Mouse (Mus musculus) intestine, postnatal 0 days (tissue): ENCODE measurements around the gene Acr. TPM values are rescaled to one million over a fixed set of nuclear protein-coding genes. Genes with fewer than 3 reads are reported as not detected.
A peak's percentile ranks its signal among the peaks of the same experiment; 100 is the strongest.

Experiments used
- ATAC-seq: fragments of 200-750 bp; cut with Nextera tagmentation; 2 replicates; pipeline ENCODE4 v1.8.0; 2017; ENCODE audit warnings: mild to moderate bottlenecking, moderate TSS enrichment, moderate library complexity
- H3K27ac ChIP-seq: fragments of 300-500 bp; sonication (generic); 2 replicates; pipeline ENCODE4 v1.5.1; 2014; ENCODE audit warnings: mild to moderate bottlenecking, low read depth, low read length, moderate library complexity
- H3K27me3 ChIP-seq: fragments of 300-500 bp; sonication (generic); replicated peaks from 2 replicates; pipeline ENCODE4 v1.6.1; 2014; ENCODE audit warnings: low read length, mixed read lengths; ENCODE audit not compliant: control insufficient read depth, insufficient read depth
- H3K36me3 ChIP-seq: fragments of 300-500 bp; sonication (generic); 2 replicates; pipeline ENCODE4 v1.6.1; 2014; ENCODE audit warnings: mild to moderate bottlenecking, moderate library complexity; ENCODE audit not compliant: control insufficient read depth, insufficient read depth
- H3K4me1 ChIP-seq: fragments of 300-500 bp; sonication (generic); replicated peaks from 2 replicates; pipeline ENCODE4 v1.6.1; 2014; ENCODE audit warnings: antibody characterized with exemption, low read length, mixed read lengths; ENCODE audit not compliant: control insufficient read depth, insufficient read depth
- H3K4me2 ChIP-seq: fragments of 300-500 bp; sonication (generic); replicated peaks from 2 replicates; pipeline ENCODE4 v1.6.1; 2014; ENCODE audit warnings: low read depth, mild to moderate bottlenecking, moderate library complexity
- H3K4me3 ChIP-seq: fragments of 300-500 bp; sonication (generic); 2 replicates; pipeline ENCODE4 v1.5.1; 2014; ENCODE audit warnings: low read depth, low read length
- H3K9ac ChIP-seq: fragments of 300-500 bp; sonication (generic); 2 replicates; pipeline ENCODE4 v1.6.1; 2014; ENCODE audit warnings: mild to moderate bottlenecking, low read depth, low read length
- H3K9me3 ChIP-seq: fragments of 300-500 bp; sonication (generic); 2 replicates; pipeline ENCODE4 v1.6.1; 2016; ENCODE audit warnings: mixed run types; ENCODE audit not compliant: control insufficient read depth
- CTCF ChIP-seq: sonication (generic); IDR thresholded peaks from 2 replicates; pipeline ENCODE4 v1.5.1; 2016; ENCODE audit warnings: low read depth, mild to moderate bottlenecking, control low read depth, antibody characterized with exemption, moderate library complexity
- WGBS: fragments of 180-500 bp; shearing (Covaris S2); extraction: QIAGEN DNeasy Blood & Tissue Kit; methylation state at CpG from one replicate; pipeline ENCODE4 v1.1.7; 2014; 5-methylcytosine and 5-hydroxymethylcytosine counted together
- polyA plus RNA-seq: library from polyadenylated mRNA; unstranded; fragments of >200 nt; fragmentation: Nextera tagmentation; extraction: Ambion mirVana; gene quantifications from 2 replicates; pipeline ENCODE4 v1.2.1, GENCODE M21; 2015

Gene Acr
- polyA plus RNA-seq, 1 experiment from 2014 or later = 0.14 TPM

DNA sequence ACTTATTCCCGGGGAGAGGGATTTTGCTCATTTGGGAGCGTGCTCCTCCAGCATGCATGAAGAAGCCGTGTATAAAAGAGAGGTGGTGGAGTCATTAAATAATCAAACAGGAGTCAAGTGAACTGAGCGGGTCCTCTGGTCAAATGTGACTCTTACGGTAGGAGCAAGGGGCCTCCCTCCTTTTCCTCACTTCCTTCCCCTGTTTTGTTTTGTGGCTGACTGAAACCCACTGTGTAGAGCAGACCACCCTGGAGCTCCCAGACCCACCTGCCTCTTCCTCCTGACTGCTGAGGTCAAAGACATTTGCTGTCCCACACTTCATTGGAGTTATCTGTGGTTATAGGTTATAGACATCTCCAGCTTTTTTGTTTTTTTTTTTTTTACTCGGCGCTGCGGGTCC lies 39.4 kb downstream of the Acr start:
- Histone ChIP-seq H3K36me3 (no peaks in the 10 kb centered on the region), H3K4me3 (no peak overlapping the region), H3K9me3 (no peaks in the 10 kb centered on the region), H3K27me3 (no peaks in the 10 kb centered on the region), H3K27ac (no peak overlapping the region), H3K9ac (no peak overlapping the region), H3K4me1 (no peaks in the 10 kb centered on the region), H3K4me2 (no peak overlapping the region)
- TF ChIP-seq CTCF = no peak
- 82% methylated on average over 8 of the region's 8 CpGs for WGBS
- ATAC-seq = no peak

DNA sequence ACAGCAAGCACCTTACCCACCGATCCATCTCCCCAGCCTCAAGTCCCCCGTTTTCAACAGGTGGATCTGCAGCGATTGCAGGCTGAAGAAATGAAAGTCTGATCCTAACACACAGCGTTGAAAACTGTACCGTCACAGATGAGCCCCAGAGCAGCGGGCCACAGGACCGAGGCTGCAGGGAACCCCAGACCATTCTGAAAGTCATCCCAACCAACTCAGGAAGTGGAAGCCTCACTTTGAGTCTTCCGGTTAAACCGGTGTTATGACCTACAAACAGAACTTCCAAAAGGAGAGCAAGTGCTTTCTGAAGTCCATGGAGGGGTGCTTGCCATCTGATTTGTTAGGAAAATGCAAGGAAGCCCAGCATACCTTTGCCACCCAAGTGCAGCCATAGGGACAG lies 39.8 kb downstream of the Acr start:
- WGBS = 80% methylated on average over 9 of the region's 9 CpGs
- Histone ChIP-seq H3K4me2 (no peak overlapping the region), H3K9me3 (no peaks in the 10 kb centered on the region), H3K9ac (no peak overlapping the region), H3K27me3 (no peaks in the 10 kb centered on the region), H3K4me1 (no peaks in the 10 kb centered on the region), H3K4me3 (no peak overlapping the region), H3K36me3 (no peaks in the 10 kb centered on the region), H3K27ac (no peak overlapping the region)
- no peak for ATAC-seq
- TF ChIP-seq CTCF = no peak

DNA sequence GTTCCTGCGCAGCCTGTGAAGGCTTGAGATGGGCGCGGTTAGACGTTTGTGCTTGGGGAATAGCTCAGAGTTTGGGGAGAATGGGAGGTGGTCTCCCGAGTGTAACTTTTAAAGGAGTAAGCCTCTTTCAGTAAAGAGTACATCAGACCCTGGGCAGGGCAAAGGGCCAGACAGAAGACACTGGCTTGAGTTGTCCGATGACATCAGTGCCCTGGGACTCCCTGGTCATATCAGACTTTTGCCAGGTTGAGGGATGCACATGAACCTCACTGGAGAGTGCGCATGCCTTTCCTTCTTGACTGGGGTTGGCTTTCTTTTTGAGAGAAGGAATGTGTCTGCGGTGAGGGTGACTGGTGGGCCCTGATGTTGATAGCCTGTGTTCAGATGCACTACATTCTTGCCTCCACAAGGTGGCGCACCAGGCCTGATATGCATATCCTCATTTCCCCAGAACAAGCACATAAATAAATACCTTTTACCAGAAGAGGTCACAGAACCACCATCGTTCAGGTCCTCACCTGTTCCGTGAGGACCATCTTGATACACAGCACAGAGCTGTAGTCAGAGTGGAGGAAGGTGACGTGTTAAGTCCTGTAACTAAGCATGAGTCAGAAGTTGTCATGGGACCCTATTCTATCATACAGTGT lies 54.3 kb downstream of the Acr start:
- ATAC-seq = 0 out of 2 replicates have a peak, but pooled peaks have one; percentile 22
- peak; percentile 88 for TF ChIP-seq CTCF
- no peak overlapping the region for H3K4me3 ChIP-seq
- no peaks in the 10 kb centered on the region for H3K36me3 ChIP-seq
- no peaks in the 10 kb centered on the region for H3K27me3 ChIP-seq
- H3K4me1 ChIP-seq = no peaks in the 10 kb centered on the region
- H3K27ac ChIP-seq = no peak overlapping the region
- no peak overlapping the region for H3K9ac ChIP-seq
- WGBS = 78% methylated on average over 12 of the region's 12 CpGs
- H3K4me2 ChIP-seq = no peak overlapping the region
- no peaks in the 10 kb centered on the region for H3K9me3 ChIP-seq

GRCm38 (mm10) chr15:89622959-89623625 lies 55.0 kb downstream of the Acr start:
- H3K27me3 ChIP-seq = no peaks in the 10 kb centered on the region
- no peak overlapping the region for H3K4me3 ChIP-seq

DNA sequence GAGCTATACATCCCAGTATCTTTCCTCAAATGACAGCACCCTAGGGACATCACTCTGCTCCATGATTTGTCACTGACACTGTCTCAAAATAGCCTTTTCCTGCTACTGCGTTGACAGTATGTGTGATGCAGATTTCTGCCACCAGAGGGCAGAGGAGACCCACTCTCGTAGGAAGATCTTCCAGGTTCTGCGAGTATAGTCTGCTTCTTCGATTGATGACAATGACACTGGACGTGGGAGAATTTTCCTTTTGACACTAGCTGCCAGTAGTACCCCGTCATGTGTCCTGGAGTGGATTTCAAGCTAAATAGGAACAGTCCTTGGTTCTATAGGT lies 55.5 kb downstream of the Acr start:
- H3K4me2 ChIP-seq = no peak overlapping the region
- peak; percentile 97 for TF ChIP-seq CTCF

More at GRCm38 (mm10) chr15:89622959-89623625, 55.0 kb downstream of the Acr start:
- H3K36me3 ChIP-seq = no peaks in the 10 kb centered on the region
- H3K9me3 ChIP-seq = no peaks in the 10 kb centered on the region
- no peaks in the 10 kb centered on the region for H3K4me1 ChIP-seq
- 56% methylated on average over 5 of the region's 5 CpGs for WGBS
- no peak overlapping the region for H3K4me2 ChIP-seq
- ATAC-seq = no peak
- no peak overlapping the region for H3K27ac ChIP-seq
- TF ChIP-seq CTCF = no peak
- no peak overlapping the region for H3K9ac ChIP-seq

More for the DNA sequence above, 55.5 kb downstream of the Acr start:
- no peaks in the 10 kb centered on the region for H3K9me3 ChIP-seq
- H3K4me3 ChIP-seq = no peak overlapping the region
- H3K36me3 ChIP-seq = no peaks in the 10 kb centered on the region
- H3K27me3 ChIP-seq = no peaks in the 10 kb centered on the region
- H3K27ac ChIP-seq = no peak overlapping the region
- H3K4me1 ChIP-seq = no peaks in the 10 kb centered on the region
- no peak for ATAC-seq
- 5% methylated on average over 6 of the region's 6 CpGs for WGBS
- no peak overlapping the region for H3K9ac ChIP-seq

Other genes with a start within 250 kb of the Acr start
- gene Adm2, start 245.6 kb upstream of the Acr start, polyA plus RNA-seq = 0.14 TPM in 1 of 2 replicates, not detected in the other
- not detected in 2 replicates for gene Miox, start 233.9 kb upstream of the Acr start, polyA plus RNA-seq
- gene Lmf2, start 212.7 kb upstream of the Acr start, polyA plus RNA-seq = 19.1 and 20.5 TPM in 2 replicates
- gene Ncaph2, start 212.6 kb upstream of the Acr start, polyA plus RNA-seq = 55.2 and 65.2 TPM in 2 replicates
- gene Sco2, start 194.5 kb upstream of the Acr start, polyA plus RNA-seq = 14.6 and 18.0 TPM in 2 replicates
- 3.6 and 4.8 TPM in 2 replicates for gene Tymp, start 191.3 kb upstream of the Acr start, polyA plus RNA-seq
- 2.1 and 3.2 TPM in 2 replicates for gene Odf3b, start 189.0 kb upstream of the Acr start, polyA plus RNA-seq
- not detected in 2 replicates for gene Klhdc7b, start 183.4 kb upstream of the Acr start, polyA plus RNA-seq
- gene Syce3, start 157.8 kb upstream of the Acr start, polyA plus RNA-seq = 3.4 and 5.0 TPM in 2 replicates
- 0.43 and 0.46 TPM in 2 replicates for gene Cpt1b, start 142.5 kb upstream of the Acr start, polyA plus RNA-seq
- 1.1 and 1.3 TPM in 2 replicates for gene C730034F03Rik, start 138.7 kb upstream of the Acr start, polyA plus RNA-seq
- not detected in 2 replicates for gene Gm44502, start 138.6 kb upstream of the Acr start, polyA plus RNA-seq
- 85.8 and 92.3 TPM in 2 replicates for gene Chkb, start 138.4 kb upstream of the Acr start, polyA plus RNA-seq
- 1.9 and 2.0 TPM in 2 replicates for gene Mapk8ip2, start 114.4 kb upstream of the Acr start, polyA plus RNA-seq
- 32.0 and 36.2 TPM in 2 replicates for gene Arsa, start 90.9 kb upstream of the Acr start, polyA plus RNA-seq
- 0.51 and 0.73 TPM in 2 replicates for gene Shank3, start 68.7 kb upstream of the Acr start, polyA plus RNA-seq
- gene Rabl2, start 23.6 kb downstream of the Acr start, polyA plus RNA-seq = 7.1 and 7.6 TPM in 2 replicates